Mouse (Mus musculus) Patski (cell line): Measurements from ENCODE around the gene Vip. TPM values are rescaled to one million over a fixed set of nuclear protein-coding genes. Genes with fewer than 3 reads are reported as not detected.
A peak's percentile ranks its signal among the peaks of the same experiment; 100 is the strongest.

Experiments used
- ATAC-seq: fragments of 100-300 bp; one replicate; pipeline ENCODE4 v1.8.0; 2021
- CTCF ChIA-PET: fragments of 350-600 bp; sonication (Branson Sonifier 250); formaldehyde crosslinking; loops from one replicate; lab custom pipeline; 2022; ENCODE audit warnings: inconsistent platforms; lab: Charles Lee
- POLR2A ChIA-PET: fragments of 350-600 bp; sonication (Branson Sonifier 250); formaldehyde crosslinking; loops from one replicate; lab custom pipeline; 2022; ENCODE audit warnings: antibody characterized with exemption, inconsistent platforms; lab: Charles Lee
- DNase-seq: peaks from one replicate; pipeline ENCODE4 v3.0.0-alpha.2; 2011; ENCODE audit warnings: low read depth, low spot score
- H3K27me3 ChIP-seq: fragments of 371-371 bp; one replicate; pipeline ENCODE4 v1.5.1; 2021
- CTCF ChIP-seq: fragments of 100-300 bp; IDR thresholded peaks from one replicate; pipeline ENCODE4 v1.5.1; 2021
- in situ Hi-C: fragments of 300-500 bp; cut with MboI; formaldehyde crosslinking; loops from 3 replicates; pipeline ENCODE4 v1.11.1; 2018; ENCODE audit warnings: low pct_unique_long_range_greater_than_20kb, mixed read lengths
- polyA plus RNA-seq: library from polyadenylated mRNA; unstranded; gene quantifications from one replicate; pipeline ENCODE4 v1.2.3, GENCODE M21; 2021

Gene Vip
- polyA plus RNA-seq, 1 experiment from 2014 or later = not detected

- in situ Hi-C loops = no loop called here
- peaks cover 12% of the 10 kb centered on the region for H3K27me3 ChIP-seq
- ATAC-seq = no peak
- ChIA-PET POLR2A (no interaction called here), CTCF (no interaction called here)
- no peak for DNase-seq
- TF ChIP-seq CTCF = no peak
Observed at GRCm38 (mm10) chr10:5626268-5626667, 12.8 kb upstream of the Vip start.

- peaks cover 22% of the 10 kb centered on the region for H3K27me3 ChIP-seq
- in situ Hi-C loops = no loop called here
- ATAC-seq (no peak), DNase-seq (no peak)
- ChIA-PET CTCF (interaction anchor here (1.3 kb wide), 1 partner anchor 10 kb away, joined by 3 read pairs; no protein-coding TSS in a partner anchor), POLR2A (no interaction called here)
- TF ChIP-seq CTCF = no peak
Observed at GRCm38 (mm10) chr10:5633672-5634200, 5.3 kb upstream of the Vip start.

GRCm38 (mm10) chr10:5634336-5634735 lies 4.7 kb upstream of the Vip start:
- ATAC-seq (no peak), DNase-seq (no peak)
- peaks cover 18% of the 10 kb centered on the region for H3K27me3 ChIP-seq
- in situ Hi-C loops = no loop called here
- ChIA-PET CTCF (interaction anchor here (1.3 kb wide), 1 partner anchor 9 kb away, joined by 3 read pairs; no protein-coding TSS in a partner anchor), POLR2A (no interaction called here)
- TF ChIP-seq CTCF = peak; percentile 42

- TF ChIP-seq CTCF = no peak
- in situ Hi-C loops = no loop called here
- peaks cover 11% of the 10 kb centered on the region for H3K27me3 ChIP-seq
- ATAC-seq = no peak
- POLR2A ChIA-PET = no interaction called here
- CTCF ChIA-PET = interaction anchor here (2.4 kb wide), 1 partner anchor 149 kb away, joined by 6 read pairs; no protein-coding TSS in a partner anchor
- no peak for DNase-seq
Observed at GRCm38 (mm10) chr10:5637322-5637721, 1.7 kb upstream of the Vip start.

GRCm38 (mm10) chr10:5681275-5681674 lies 42.3 kb downstream of the Vip start:
- no peaks in the 10 kb centered on the region for H3K27me3 ChIP-seq
- CTCF ChIA-PET = no interaction called here
- POLR2A ChIA-PET = no interaction called here
- ATAC-seq = no peak
- no peak for DNase-seq
- in situ Hi-C loops = no loop called here
- TF ChIP-seq CTCF = no peak

- no peak for DNase-seq
- no peaks in the 10 kb centered on the region for H3K27me3 ChIP-seq
- CTCF ChIA-PET = no interaction called here
- no peak for TF ChIP-seq CTCF
- POLR2A ChIA-PET = no interaction called here
- in situ Hi-C loops = no loop called here
- ATAC-seq = no peak
Observed at GRCm38 (mm10) chr10:5685608-5686007, 46.6 kb downstream of the Vip start.

- no peak for TF ChIP-seq CTCF
- H3K27me3 ChIP-seq = peaks cover 3% of the 10 kb centered on the region
- ATAC-seq (no peak), DNase-seq (no peak)
- POLR2A ChIA-PET = no interaction called here
- in situ Hi-C loops = no loop called here
- CTCF ChIA-PET = no interaction called here
Observed at GRCm38 (mm10) chr10:5694351-5694750, 55.3 kb downstream of the Vip start.

Other genes with a start within 250 kb of the Vip start
- 5.6 TPM for gene Syne1, start 87.7 kb upstream of the Vip start, polyA plus RNA-seq
- not detected for gene Myct1, start 45.4 kb upstream of the Vip start, polyA plus RNA-seq
- gene Fbxo5, start 166.4 kb downstream of the Vip start, polyA plus RNA-seq = 14.8 TPM
- gene Mtrf1l, start 184.7 kb downstream of the Vip start, polyA plus RNA-seq = 14.2 TPM